Mouse (Mus musculus) thymus, postnatal 14 days (tissue): ENCODE measurements around the gene Ppil6.

Source experiments
- DNase-seq: peaks from one replicate; pipeline ENCODE4 v3.0.0; 2021

Gene Ppil6

DNA sequence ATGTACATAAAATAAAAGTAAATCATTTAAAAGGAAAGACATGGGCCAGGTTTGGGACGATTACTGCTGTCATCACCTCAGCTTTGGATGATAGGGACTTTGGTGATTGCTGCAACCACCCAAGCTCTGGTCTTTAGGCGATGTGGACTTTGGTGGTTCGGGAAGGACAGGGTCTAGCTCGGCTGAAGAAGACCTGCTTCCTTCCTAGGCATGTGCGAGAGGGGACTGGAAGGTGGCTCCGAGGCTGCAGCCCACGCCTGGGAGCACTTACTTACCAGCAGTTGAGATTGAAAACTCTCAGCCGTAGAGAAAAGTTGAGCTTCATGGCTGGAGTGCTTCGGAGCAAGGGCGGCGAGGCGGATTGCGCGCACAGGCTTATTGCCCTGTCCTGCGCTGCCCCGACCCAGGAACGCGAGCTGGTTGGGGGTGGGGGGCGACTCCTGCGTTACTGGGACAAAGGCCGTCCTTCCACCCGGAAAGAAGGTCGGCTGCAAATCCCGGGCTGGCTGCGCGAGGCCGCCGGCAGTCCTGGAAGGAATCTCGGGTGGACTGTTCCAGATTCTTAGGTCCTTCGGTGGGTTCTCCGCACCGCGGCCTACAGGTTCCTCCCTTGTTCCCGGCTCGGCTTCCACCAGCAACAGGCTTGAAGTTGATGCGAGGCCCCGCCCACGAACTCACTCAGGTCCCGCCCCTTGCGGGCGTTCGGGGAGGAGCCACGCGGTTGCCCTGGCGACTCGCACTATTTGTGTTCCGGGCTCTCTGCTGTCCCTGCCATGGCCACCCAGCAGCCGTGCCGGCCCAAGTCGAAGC is at the start of gene Ppil6, which contains the start of gene Smpd2:
Gene Ppil6, plus strand, starts transcription at position 732 of the 810 bp plus-strand sequence.
Gene Smpd2, minus strand, starts transcription at position 662 of the 810 bp plus-strand sequence.
- peak; percentile 96 for DNase-seq

GRCm38 (mm10) chr10:41448216-41448615 is 42.0 kb upstream of the Ppil6 start:
- no peak for DNase-seq

- DNase-seq = peak; percentile 34
Measured at GRCm38 (mm10) chr10:41449684-41450083, 40.6 kb upstream of the Ppil6 start.

GRCm38 (mm10) chr10:41450137-41450670 is 40.0 kb upstream of the Ppil6 start, which contains the start of gene Zbtb24:
Gene Zbtb24, plus strand, starts transcription at chr10:41450383.
- peak; percentile 98 for DNase-seq

DNA sequence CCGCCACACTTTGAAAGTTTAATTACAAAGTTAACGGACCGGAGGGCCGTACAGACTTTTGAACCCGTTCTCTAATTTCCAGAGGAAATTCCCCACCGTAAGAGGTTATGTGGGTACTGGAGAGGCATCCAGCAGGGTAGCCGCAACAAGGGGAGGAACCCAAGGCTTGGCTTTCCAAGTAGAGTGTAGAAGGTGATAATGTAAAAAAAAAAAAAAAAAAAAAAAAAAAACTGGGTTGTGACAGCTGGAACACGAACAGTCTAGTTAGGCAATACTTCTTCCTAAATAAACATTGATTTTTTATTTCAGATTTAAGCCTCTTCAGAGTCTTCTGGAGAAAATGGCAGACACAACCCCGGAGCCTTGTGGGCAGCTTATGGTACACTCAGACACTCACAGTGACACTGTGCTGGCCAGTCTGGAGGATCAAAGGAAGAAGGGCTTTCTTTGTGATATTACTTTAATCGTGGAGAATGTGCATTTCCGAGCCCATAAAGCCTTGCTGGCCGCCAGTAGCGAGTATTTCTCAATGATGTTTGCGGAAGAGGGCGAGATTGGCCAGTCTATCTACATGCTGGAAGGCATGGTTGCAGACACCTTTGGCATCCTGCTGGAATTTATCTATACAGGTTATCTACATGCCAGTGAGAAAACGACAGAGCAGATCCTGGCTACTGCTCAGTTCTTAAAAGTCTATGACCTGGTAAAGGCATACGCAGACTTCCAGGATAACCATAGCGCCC is 39.3 kb upstream of the Ppil6 start:
- DNase-seq = no peak

DNA sequence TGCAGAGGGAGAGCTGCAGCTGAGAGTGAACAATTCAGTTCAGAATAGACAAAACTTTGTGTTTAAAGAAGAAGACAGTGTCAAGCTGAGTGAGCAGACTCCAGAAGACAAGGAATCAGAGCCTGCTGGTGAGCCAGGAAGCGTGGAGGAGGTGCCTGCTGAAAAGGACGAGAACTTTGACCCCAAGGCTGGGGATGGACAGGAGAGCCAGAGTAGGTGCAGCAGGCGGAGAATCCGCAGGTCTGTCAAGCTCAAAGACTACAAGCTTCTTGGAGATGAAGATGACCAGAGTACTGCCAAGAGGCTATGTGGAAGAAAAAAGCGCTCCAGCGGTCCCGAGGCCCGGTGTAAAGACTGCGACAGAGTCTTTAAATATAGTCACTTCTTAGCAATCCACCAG is 38.6 kb upstream of the Ppil6 start:
- no peak for DNase-seq

DNA sequence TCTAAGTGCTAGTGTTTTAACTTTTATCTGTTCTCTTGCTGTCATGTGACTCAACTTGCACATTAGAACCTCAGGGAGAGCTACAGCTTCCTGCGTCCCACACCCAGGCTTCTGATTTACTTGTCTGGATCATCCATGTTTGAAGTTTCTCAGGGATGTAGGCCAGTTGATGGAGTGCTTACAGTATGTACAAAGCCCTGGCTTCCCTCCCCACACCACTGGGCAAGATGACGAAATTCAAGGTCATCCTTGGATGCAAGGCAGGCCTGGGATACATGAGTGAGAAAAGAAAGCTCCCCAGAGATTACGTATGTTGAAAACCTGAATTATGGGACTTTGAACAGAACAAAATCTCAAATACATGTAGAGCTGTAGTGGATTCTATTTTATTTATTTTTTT is 37.4 kb upstream of the Ppil6 start:
- DNase-seq = no peak

- no peak for DNase-seq
Measured at GRCm38 (mm10) chr10:41459990-41460389, 30.2 kb upstream of the Ppil6 start.

DNA sequence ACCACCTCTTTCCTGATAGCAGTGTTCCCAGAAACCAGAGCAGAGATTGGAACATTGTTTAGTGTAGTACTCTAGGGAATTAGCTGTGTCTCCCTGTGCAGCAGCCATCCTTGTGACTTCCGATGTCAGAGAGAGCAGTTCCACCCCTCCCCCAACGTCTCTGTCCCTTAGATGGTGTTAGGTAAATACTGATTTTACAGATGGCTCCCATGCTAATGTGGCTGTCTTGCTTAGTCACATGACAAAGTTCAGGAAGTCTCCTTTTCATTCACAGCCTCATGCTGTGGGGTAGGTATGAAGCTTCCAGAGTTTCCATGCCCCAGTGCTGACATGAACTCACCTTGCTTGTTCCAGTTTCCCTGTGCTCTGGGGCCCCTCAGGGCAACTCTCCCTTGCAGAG is 29.7 kb upstream of the Ppil6 start:
- DNase-seq = no peak

DNA sequence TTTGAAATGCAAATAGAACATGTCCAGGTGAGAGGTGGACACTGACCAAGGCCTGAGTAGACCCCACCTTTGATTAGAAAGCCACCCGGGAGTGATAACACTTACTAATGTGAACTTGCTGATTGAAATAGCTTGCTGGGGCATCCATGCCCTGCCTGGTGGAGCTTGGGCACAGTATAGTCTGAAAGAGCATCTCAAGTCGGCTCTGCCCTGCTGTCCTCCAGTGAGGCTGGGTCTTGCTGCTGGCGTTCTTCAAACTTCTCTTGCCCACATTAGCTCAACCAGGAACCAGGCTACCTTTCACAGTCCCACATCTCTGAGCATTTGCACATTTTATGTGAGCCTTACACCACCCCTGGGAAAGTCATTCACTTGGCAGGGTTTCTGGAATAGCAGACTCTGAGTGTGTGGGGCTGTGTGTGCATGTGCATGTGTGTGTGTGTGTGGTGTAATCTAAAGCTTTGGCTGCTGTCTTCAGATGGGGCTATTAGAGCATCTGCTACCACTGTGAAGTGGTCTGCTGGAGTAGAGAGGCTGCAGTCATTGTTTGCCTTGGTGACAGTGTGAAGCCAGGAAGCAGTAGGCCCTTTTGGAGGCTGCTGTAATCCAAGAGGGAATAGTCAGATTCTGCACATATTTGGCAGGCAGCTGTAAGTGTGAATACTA is 29.0 kb upstream of the Ppil6 start:
- no peak for DNase-seq

GRCm38 (mm10) chr10:41464401-41464955 is 25.8 kb upstream of the Ppil6 start:
- DNase-seq = no peak

- DNase-seq = no peak
Measured at GRCm38 (mm10) chr10:41467325-41467724, 22.9 kb upstream of the Ppil6 start.

DNA sequence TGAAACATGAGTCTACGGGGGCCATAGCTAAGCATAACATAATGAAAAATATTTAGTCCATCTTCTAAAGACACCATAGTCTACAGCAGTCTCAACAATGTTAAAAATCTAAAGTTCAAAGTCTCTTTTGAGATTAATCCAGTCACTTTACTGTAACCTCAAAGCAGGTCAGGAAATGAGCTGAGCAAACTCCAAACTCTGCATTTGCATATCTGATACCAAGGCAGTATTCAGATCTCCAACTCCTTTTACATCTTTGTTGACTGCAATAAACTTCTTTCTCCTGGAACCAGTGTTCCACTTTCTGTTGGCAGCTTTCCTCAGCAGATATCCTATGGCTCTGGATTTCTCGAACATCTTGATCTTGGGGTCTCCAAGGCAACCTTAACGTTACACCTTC is 19.5 kb upstream of the Ppil6 start:
- DNase-seq = no peak

DNA sequence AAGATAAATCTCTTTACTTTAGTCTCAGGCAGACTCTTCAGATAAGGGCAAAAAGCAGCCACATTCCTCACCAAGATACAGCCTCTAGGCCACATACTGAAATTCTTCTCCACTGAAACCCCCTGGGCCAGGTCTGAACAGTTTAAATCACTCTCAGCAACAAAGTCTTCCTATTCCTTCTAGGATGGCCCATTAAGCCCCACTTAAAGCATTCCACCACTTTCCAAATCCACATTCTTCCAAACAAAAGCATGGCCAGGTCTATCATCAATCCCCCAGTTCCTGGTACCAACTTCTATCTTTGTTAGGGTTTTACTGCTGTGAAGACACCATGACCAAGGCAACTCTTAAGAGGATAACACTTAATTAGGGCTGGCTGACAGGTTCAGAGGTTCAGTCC is 17.7 kb upstream of the Ppil6 start:
- DNase-seq = no peak

- DNase-seq = no peak
Measured at GRCm38 (mm10) chr10:41472962-41473481, 17.2 kb upstream of the Ppil6 start.

DNA sequence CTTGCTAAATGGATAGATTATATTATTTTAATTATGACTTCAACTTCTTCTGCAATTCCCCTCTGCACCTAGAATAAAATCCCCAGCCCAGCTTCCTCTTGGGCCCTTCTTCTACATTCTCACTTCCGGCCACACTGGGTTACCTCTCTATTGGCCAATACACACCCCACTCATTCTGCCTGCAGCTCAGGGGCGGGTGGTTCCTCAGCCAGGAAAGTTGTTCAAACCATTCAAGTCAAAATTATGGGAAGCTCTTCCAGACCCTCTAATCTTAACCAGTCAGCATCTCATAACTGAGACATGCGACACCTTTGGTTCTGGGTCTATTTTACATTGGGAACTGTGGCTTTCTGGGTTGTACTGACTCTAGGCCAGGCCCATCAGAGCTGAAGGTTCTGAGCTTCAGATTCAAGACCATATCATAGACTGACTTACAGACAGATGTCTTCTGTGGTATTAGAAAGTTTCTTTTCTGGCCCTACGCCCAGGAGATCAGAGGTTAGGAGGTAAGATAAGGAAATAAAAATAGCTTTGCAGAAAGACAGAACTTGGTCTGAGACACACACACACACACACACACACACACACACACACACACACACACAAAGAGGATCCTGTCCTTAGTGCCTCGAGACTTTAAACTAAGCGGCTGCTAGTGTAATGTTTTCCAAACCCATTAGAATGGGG is 16.3 kb upstream of the Ppil6 start:
- DNase-seq = no peak

GRCm38 (mm10) chr10:41474981-41475391 is 15.3 kb upstream of the Ppil6 start:
- DNase-seq = no peak

- DNase-seq = peak; percentile 80
Measured at GRCm38 (mm10) chr10:41476171-41477017, 13.8 kb upstream of the Ppil6 start, which contains the start of gene Mical1. Gene Mical1, plus strand, starts transcription at chr10:41476314.

DNA sequence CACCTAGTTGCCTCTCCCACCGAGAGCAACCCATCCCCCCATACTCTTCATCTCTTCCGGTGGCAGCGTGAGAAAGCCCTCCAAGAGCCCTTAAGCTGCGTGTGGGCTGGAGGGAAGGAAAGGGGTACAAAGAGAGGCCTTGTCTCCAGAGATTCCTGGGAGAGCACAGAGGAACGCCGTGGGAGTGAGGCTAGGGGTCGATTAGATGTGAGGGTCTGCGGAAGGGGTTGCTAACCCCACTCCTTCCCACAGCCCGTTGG is 13.3 kb upstream of the Ppil6 start:
- DNase-seq = peak; percentile 75

- DNase-seq = peak; percentile 79
Measured at GRCm38 (mm10) chr10:41477278-41478181, 12.7 kb upstream of the Ppil6 start.
